Comparison of ENCODE assay signal across 10 mouse cellular contexts in genomic region chr3:115968745-115969530, GRCm38 (mm10). TPM values are rescaled to one million over a fixed set of nuclear protein-coding genes. Genes with fewer than 3 reads are reported as not detected.
DNase-seq lines count a peak whose midpoint lies in the region; ATAC-seq lines count a peak whose summit lies in the region.
"Had no signal": no experiment of that assay in that cellular context is flagged by ENCODE, and none has a peak within 500 bp of the region (broad histone marks: within the 10 kb centered on the region; RNA-seq: fewer than 3 reads in every experiment).

No protein-coding gene starts in this region.

- no peaks in the 10 kb centered on the region for H3K4me1 ChIP-seq in heart, embryonic 12.5 days (replicated peaks)
- H3K4me1 ChIP-seq in neural tube, embryonic 14.5 days (ENCODE audit: control insufficient read depth, insufficient read depth, low read length): no peaks in the 10 kb centered on the region

- H3K27me3 ChIP-seq in heart, embryonic 12.5 days (replicated peaks): no peaks in the 10 kb centered on the region
- no peaks in the 10 kb centered on the region for H3K27me3 ChIP-seq in neural tube, embryonic 14.5 days (ENCODE audit: control insufficient read depth, insufficient read depth, low read length)

- intact Hi-C loops in heart, postnatal 36 days (cut with DNase I): no loop called here

- no peak overlapping the region for H3K4me2 ChIP-seq in heart, embryonic 12.5 days
- no peak overlapping the region for H3K4me2 ChIP-seq in neural tube, embryonic 14.5 days (ENCODE audit: low read depth, low read length)

- H3K27ac ChIP-seq in heart, embryonic 12.5 days (ENCODE audit: poor library complexity, severe bottlenecking): no peak overlapping the region
- no peak overlapping the region for H3K27ac ChIP-seq in neural tube, embryonic 14.5 days (ENCODE audit: low read depth, low read length)

- peaks cover 41% of the 10 kb centered on the region for H3K36me3 ChIP-seq in heart, embryonic 12.5 days
- 0 out of 2 replicates have a peak, but pooled peaks cover 7% of the 10 kb centered on the region for H3K36me3 ChIP-seq in neural tube, embryonic 14.5 days (ENCODE audit: control insufficient read depth, insufficient read depth, low read length)

- H3K9ac ChIP-seq in heart, embryonic 12.5 days: no peak overlapping the region
- H3K9ac ChIP-seq in neural tube, embryonic 14.5 days (replicated peaks; ENCODE audit: low read depth, low read length): no peak overlapping the region

- WGBS in heart, embryonic 12.5 days: 78% methylated on average over 10 of the region's 10 CpGs
- 78% methylated on average over 10 of the region's 10 CpGs for WGBS in neural tube, embryonic 14.5 days

- peak; percentile 51; the same call in 1 of the 2 replicates for ATAC-seq in heart, embryonic 12.5 days (ENCODE audit: insufficient number of reproducible peaks, low FRiP score)
- ATAC-seq in neural tube, embryonic 14.5 days (ENCODE audit: low read depth): peak; percentile 84; the same call in 1 of the 2 replicates
- ATAC-seq in cerebellum, adult (ENCODE audit: insufficient number of reproducible peaks, low FRiP score, low TSS enrichment): no peak

- H3K9me3 ChIP-seq in heart, embryonic 12.5 days (replicated peaks): no peaks in the 10 kb centered on the region
- H3K9me3 ChIP-seq in neural tube, embryonic 14.5 days (ENCODE audit: control insufficient read depth, low read length): no peaks in the 10 kb centered on the region
- H3K9me3 ChIP-seq: G1E had no signal

- no peak overlapping the region for H3K4me3 ChIP-seq in heart, embryonic 12.5 days
- H3K4me3 ChIP-seq in neural tube, embryonic 14.5 days (ENCODE audit: low read depth, low read length): no peak overlapping the region

- no peak for DNase-seq in heart, postnatal 36 days
- DNase-seq in right cerebral cortex, postnatal 10 days (ENCODE audit: low spot score in 2 of 2): peak; percentile 38 to 65
- DNase-seq in right cerebral cortex, postnatal 25 days: no peak
- peak; percentile 25 to 64 for DNase-seq in gastrocnemius, postnatal 4 days (ENCODE audit: low spot score in 2 of 2)
- no peak for DNase-seq in right cerebral cortex, postnatal 14 days
- DNase-seq: cerebellum, postnatal 25 days had no signal

RNA-seq across cellular contexts. Expression of gene Slc30a7, which starts 38.3 kb away (rescaled TPM):
- 19.9 and 21.3 TPM in 2 replicates for polyA plus RNA-seq in heart, embryonic 12.5 days (2016; fragmentation: Nextera tagmentation; extraction: Ambion mirVana)
- total RNA-seq in heart, postnatal 36 days (2021): 10 to 100 TPM; 11.6 to 14.8 TPM
- 10 to 100 TPM; 27.3 to 29.6 TPM for total RNA-seq in gastrocnemius, postnatal 4 days (2021)
- polyA plus RNA-seq in neural tube, embryonic 14.5 days (2014; fragmentation: Nextera tagmentation; extraction: Ambion mirVana): 19.2 and 20.5 TPM in 2 replicates

RNA-seq across cellular contexts. Expression of gene Extl2, which starts 38.3 kb away (rescaled TPM):
- 25.4 and 26.5 TPM in 2 replicates for polyA plus RNA-seq in heart, embryonic 12.5 days (2016; fragmentation: Nextera tagmentation; extraction: Ambion mirVana)
- total RNA-seq in heart, postnatal 36 days (2021): 10 to 100 TPM; 14.1 to 14.5 TPM
- total RNA-seq in gastrocnemius, postnatal 4 days (2021): 10 to 100 TPM; 16.1 to 16.3 TPM
- 45.8 and 49.3 TPM in 2 replicates for polyA plus RNA-seq in neural tube, embryonic 14.5 days (2014; fragmentation: Nextera tagmentation; extraction: Ambion mirVana)

Comparison
In these comparisons a context has a peak if more than half of its experiments do, and no peak if none do; other contexts are left out.
1. DNase-seq: peak in right cerebral cortex, postnatal 10 days (2 of 2) and gastrocnemius, postnatal 4 days (2 of 2); none in heart, postnatal 36 days (0 of 2), right cerebral cortex, postnatal 25 days (single experiment) and right cerebral cortex, postnatal 14 days (single experiment).